Mouse (Mus musculus) G1E (cell line): ENCODE data around the gene Ccdc117. TPM values are rescaled to one million over a fixed set of nuclear protein-coding genes. Genes with fewer than 3 reads are reported as not detected.
A peak's percentile ranks its signal among the peaks of the same experiment; 100 is the strongest.

Experiments used
- ATAC-seq: 2 replicates; pipeline ENCODE4 v1.8.0; 2016; ENCODE audit warnings: mild to moderate bottlenecking; ENCODE audit not compliant: insufficient number of reproducible peaks, poor library complexity, low FRiP score, severe bottlenecking; ENCODE audit errors: extremely low read depth
- DNase-seq: peaks from one replicate; pipeline ENCODE4 v3.0.0; 2012; ENCODE audit warnings: low spot score
- H3K27me3 ChIP-seq: 2 replicates; pipeline ENCODE4 v1.6.1; 2012; ENCODE audit warnings: mild to moderate bottlenecking, low read length, inconsistent platforms; ENCODE audit not compliant: insufficient read depth
- H3K36me3 ChIP-seq: replicated peaks from 2 replicates; pipeline ENCODE3; 2012; ENCODE audit warnings: mild to moderate bottlenecking, inconsistent platforms
- H3K4me1 ChIP-seq: 2 replicates; pipeline ENCODE4 v1.6.1; 2012; ENCODE audit warnings: low read depth, low read length, inconsistent platforms, mixed read lengths; ENCODE audit not compliant: insufficient read depth
- H3K4me3 ChIP-seq: 2 replicates; pipeline ENCODE4 v1.5.1; 2012; ENCODE audit warnings: low read depth, mild to moderate bottlenecking, inconsistent platforms, low read length, moderate library complexity, mixed read lengths
- H3K9me3 ChIP-seq: replicated peaks from 2 replicates; pipeline ENCODE4 v1.6.1; 2012; ENCODE audit warnings: inconsistent platforms
- CTCF ChIP-seq: IDR thresholded peaks from 2 replicates; pipeline ENCODE4 v1.5.1; 2012; ENCODE audit warnings: low read depth, low read length, inconsistent platforms, mixed read lengths
- GATA1 ChIP-seq: IDR thresholded peaks from 2 replicates; pipeline ENCODE4 v1.6.1; 2012; ENCODE audit warnings: borderline replicate concordance, low read length, inconsistent platforms, mixed read lengths
- GATA2 ChIP-seq: IDR thresholded peaks from 2 replicates; pipeline ENCODE4 v1.6.1; 2012; ENCODE audit warnings: low read depth, low read length, inconsistent platforms, borderline replicate concordance
- POLR2AphosphoS5 ChIP-seq: IDR thresholded peaks from 2 replicates; pipeline ENCODE4 v1.6.1; 2012; ENCODE audit warnings: low read depth, low read length, inconsistent platforms; ENCODE audit not compliant: insufficient replicate concordance
- TAL1 ChIP-seq: conservative IDR thresholded peaks from 2 replicates; pipeline ENCODE4 v1.6.1; 2012; ENCODE audit warnings: low read depth, low read length, inconsistent platforms, mixed read lengths
- polyA plus RNA-seq: library from polyadenylated mRNA; stranded (reverse); fragments of >175 nt; gene quantifications from 2 replicates; pipeline ENCODE4 v1.2.3, GENCODE M21; 2012
- total RNA-seq, 2 experiments: library from RNA; stranded (forward) in 1 of 2; stranded (reverse) in 1 of 2; fragments of 200-1000 nt in 1 of 2; fragments of >200 nt in 1 of 2; fragmentation: Nextera tagmentation in 1 of 2; gene quantifications; 2 replicates each; pipeline ENCODE4 v1.2.3; 2014 to 2017

The Ccdc117 gene
- 31.8 and 35.5 TPM in 2 replicates for total RNA-seq (2014; fragmentation: Nextera tagmentation)
- total RNA-seq (2017): 57.1 and 58.5 TPM in 2 replicates
- polyA plus RNA-seq: 11.5 and 12.6 TPM in 2 replicates

DNA sequence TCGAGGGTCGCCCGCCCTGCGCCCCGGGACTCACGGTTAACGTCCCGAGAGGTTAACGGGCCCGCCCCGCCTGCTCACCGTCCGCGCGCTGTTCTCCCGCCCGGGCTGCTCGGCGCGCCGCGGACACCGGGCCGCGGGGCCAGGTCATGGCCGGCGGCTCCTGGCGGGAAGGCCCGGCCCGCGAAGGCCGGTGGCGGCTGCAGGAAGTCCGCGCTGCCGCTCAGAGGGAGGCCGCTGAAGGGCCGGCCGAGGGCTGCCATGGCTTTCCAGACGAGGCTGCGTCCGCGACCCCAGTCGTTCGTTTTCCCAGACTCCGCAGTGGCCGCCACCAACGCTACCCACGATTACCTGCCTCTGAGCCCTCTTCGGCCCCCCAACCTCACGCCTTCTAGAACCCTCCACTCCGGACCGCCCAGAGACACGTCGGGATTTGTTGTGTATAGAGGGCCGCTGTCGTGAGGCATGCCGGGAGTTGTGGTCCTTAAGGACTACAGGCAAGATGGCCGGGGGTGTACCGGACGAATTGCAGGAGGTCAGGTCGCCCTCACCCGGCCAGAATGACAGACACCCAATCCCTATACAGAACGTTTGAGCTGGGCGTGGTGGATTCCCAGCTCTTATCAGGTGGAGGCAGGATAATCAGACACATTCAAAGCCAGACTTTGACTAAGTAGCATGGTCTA, at the start of gene Ccdc117:
TSS of gene Ccdc117 (minus strand) at position 389 of the 683 bp plus-strand sequence.
- DNase-seq (peak; percentile 89), ATAC-seq (peak; percentile 95)
- Histone ChIP-seq H3K9me3 (no peaks in the 10 kb centered on the region), H3K4me3 (peak within 1 kb of the TSS; percentile 78), H3K27me3 (no peaks in the 10 kb centered on the region), H3K4me1 (peaks cover 52% of the 10 kb centered on the region), H3K36me3 (peaks cover 31% of the 10 kb centered on the region)
- no peak for TF ChIP-seq GATA1
- peak; percentile 55; the same call in 1 of the 2 replicates for TF ChIP-seq TAL1
- TF ChIP-seq POLR2AphosphoS5: no peak
- TF ChIP-seq GATA2: no peak
- TF ChIP-seq CTCF: no peak

- Histone ChIP-seq H3K27me3 (no peaks in the 10 kb centered on the region), H3K4me3 (no peak overlapping the region; the same call in 1 of the 2 replicates), H3K9me3 (no peaks in the 10 kb centered on the region), H3K4me1 (peaks cover 62% of the 10 kb centered on the region), H3K36me3 (no peaks in the 10 kb centered on the region)
- TF ChIP-seq GATA1: no peak
- TF ChIP-seq GATA2: no peak
- TF ChIP-seq POLR2AphosphoS5: no peak
- TF ChIP-seq TAL1: no peak
- TF ChIP-seq CTCF: no peak
- DNase-seq (no peak), ATAC-seq (no peak)
Measured at GRCm38 (mm10) chr11:5575046-5575445, 33.1 kb upstream of the Ccdc117 start.

- H3K4me3 ChIP-seq: no peak overlapping the region; the same call in 1 of the 2 replicates
- H3K9me3 ChIP-seq: no peaks in the 10 kb centered on the region
- TF ChIP-seq TAL1 (peak; percentile 72), GATA1 (no peak)
- peaks cover 67% of the 10 kb centered on the region for H3K4me1 ChIP-seq
- no peaks in the 10 kb centered on the region for H3K27me3 ChIP-seq
- peak; percentile 59 for DNase-seq
- peak; percentile 88 for ATAC-seq
- no peaks in the 10 kb centered on the region for H3K36me3 ChIP-seq
Measured at GRCm38 (mm10) chr11:5573821-5574220, 31.8 kb upstream of the Ccdc117 start.

- ATAC-seq (no peak), DNase-seq (no peak)
- H3K4me1 ChIP-seq: peaks cover 67% of the 10 kb centered on the region
- H3K36me3 ChIP-seq: no peaks in the 10 kb centered on the region
- H3K27me3 ChIP-seq: no peaks in the 10 kb centered on the region
- TF ChIP-seq GATA2 (no peak), GATA1 (no peak), POLR2AphosphoS5 (no peak), CTCF (no peak), TAL1 (no peak)
- no peak overlapping the region for H3K4me3 ChIP-seq
- no peaks in the 10 kb centered on the region for H3K9me3 ChIP-seq
Measured at GRCm38 (mm10) chr11:5571856-5572255, 29.9 kb upstream of the Ccdc117 start.

GRCm38 (mm10) chr11:5569474-5569873, 27.5 kb upstream of the Ccdc117 start, which contains the start of gene Ankrd36:
Ankrd36 (plus strand) TSS chr11:5569684.
- DNase-seq (no peak), ATAC-seq (no peak)
- Histone ChIP-seq H3K4me1 (peaks cover 80% of the 10 kb centered on the region), H3K9me3 (no peaks in the 10 kb centered on the region), H3K4me3 (peak within 1 kb of the TSS; percentile 46; the same call in 1 of the 2 replicates), H3K27me3 (no peaks in the 10 kb centered on the region), H3K36me3 (no peaks in the 10 kb centered on the region)
- no peak for TF ChIP-seq CTCF
- no peak for TF ChIP-seq TAL1
- no peak for TF ChIP-seq POLR2AphosphoS5
- no peak for TF ChIP-seq GATA2
- TF ChIP-seq GATA1: no peak

DNA sequence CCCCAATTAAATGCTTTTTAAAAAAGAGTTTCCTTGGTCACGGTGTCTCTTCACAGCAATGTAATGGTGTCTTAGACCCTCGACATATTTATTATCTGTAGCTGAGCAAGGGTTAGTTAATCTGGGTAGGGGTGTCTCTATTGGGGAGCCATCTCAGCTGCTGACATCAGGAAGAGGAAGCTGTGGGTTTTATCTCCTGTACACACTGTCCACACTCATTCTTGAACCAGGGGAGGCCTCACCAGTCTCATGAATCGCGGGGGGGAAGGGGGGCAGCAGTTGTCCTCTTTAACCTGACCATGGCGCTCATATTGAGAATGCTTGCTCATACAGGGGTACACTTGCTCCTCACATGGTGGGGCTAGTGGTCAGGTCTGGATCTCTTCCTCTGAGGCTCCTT, 26.1 kb upstream of the Ccdc117 start:
- Histone ChIP-seq H3K4me3 (peak overlapping the region; percentile 46; the same call in 1 of the 2 replicates), H3K27me3 (no peaks in the 10 kb centered on the region), H3K4me1 (peaks cover 83% of the 10 kb centered on the region), H3K9me3 (no peaks in the 10 kb centered on the region), H3K36me3 (no peaks in the 10 kb centered on the region)
- ATAC-seq (peak; percentile 96), DNase-seq (peak; percentile 70)
- TF ChIP-seq POLR2AphosphoS5 (no peak), CTCF (no peak), TAL1 (0 out of 2 replicates have a peak, but pooled peaks have one; percentile 43), GATA1 (no peak), GATA2 (no peak)
